24 mouse cellular contexts compared by ENCODE assay signal in the genomic region with DNA sequence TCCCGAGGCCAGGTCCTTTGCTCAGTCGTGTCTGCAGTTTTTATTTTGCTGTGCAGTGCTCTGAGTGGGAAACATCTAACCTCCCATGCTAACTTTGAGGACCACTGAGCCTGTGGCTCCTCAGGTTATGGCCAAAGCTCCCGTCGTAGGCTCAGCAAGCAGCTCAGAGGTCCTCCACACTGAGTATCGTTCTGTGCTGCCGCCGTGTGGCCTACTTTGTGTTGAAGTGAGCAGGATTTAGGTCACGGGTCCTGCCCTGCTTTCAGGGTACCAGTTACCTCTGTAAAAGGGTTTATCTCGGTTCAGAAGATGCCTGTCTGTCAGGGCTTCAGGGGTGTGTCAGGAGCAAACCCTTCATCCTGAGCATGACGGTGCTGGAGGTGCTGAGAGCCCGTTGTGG.
DNase-seq lines count a peak whose midpoint lies in the region; ATAC-seq and TF ChIP-seq lines count a peak whose summit lies in the region.
"Had no signal": no experiment of that assay in that cellular context is flagged by ENCODE, and none has a peak within 500 bp of the region (broad histone marks: within the 10 kb centered on the region; RNA-seq: fewer than 3 reads in every experiment).

No protein-coding gene starts in this region.

- H3K9ac ChIP-seq in heart, adult 2 months (ENCODE audit: low read depth, low read length), result no peak overlapping the region
- H3K9ac ChIP-seq in ES-Bruce4 (ENCODE audit: low read depth, poor library complexity, severe bottlenecking), result no peak overlapping the region
- H3K9ac ChIP-seq: forebrain, embryonic 13.5 days; liver, embryonic 15.5 days had no signal

- TF ChIP-seq CTCF in heart, adult 2 months (IDR thresholded peaks at IDR 0.05), result peak; percentile 45
- peak; percentile 18 for TF ChIP-seq CTCF in left cerebral cortex, adult 2 months (IDR thresholded peaks at IDR 0.05)
- peak; percentile 22 for TF ChIP-seq CTCF in ES-Bruce4 (IDR thresholded peaks at IDR 0.05; ENCODE audit: low read depth, low read length)

- TF ChIP-seq EP300 in heart, adult 2 months (IDR thresholded peaks at IDR 0.05; ENCODE audit: insufficient read depth, low read depth, low read length), result no peak
- no peak for TF ChIP-seq EP300 in ES-Bruce4 (IDR thresholded peaks at IDR 0.05; ENCODE audit: insufficient read depth, low read depth, low read length)

- DNase-seq in heart, adult 2 months, result no peak
- DNase-seq in heart, embryonic 10.5 days (ENCODE audit: low spot score), result no peak
- DNase-seq in left cerebral cortex, adult 2 months (ENCODE audit: extremely low spot score in 1 of 2, low spot score in 2 of 2), result no peak
- DNase-seq in left cerebral cortex, postnatal 10 days (ENCODE audit: extremely low spot score in 1 of 2, low spot score in 2 of 2), result no peak
- DNase-seq in retina, adult 2 months (ENCODE audit: low read depth, low spot score), result peak; percentile 22
- DNase-seq in cerebellum, adult 11 months, result no peak
- DNase-seq: adrenal gland, postnatal 14 days; cerebellum, adult 11-12 months; heart, postnatal 36 days; kidney, adult 18-20 months; lung, postnatal 14 days; thymus, adult 18-20 months; thymus, postnatal 4 days had no signal

- H3K4me1 ChIP-seq in heart, adult 2 months (ENCODE audit: control insufficient read depth, insufficient read depth, low read length), result 0 out of 2 replicates have a peak, but pooled peaks cover 1% of the 10 kb centered on the region
- peaks cover 38% of the 10 kb centered on the region for H3K4me1 ChIP-seq in heart, embryonic 10.5 days
- peaks cover 2% of the 10 kb centered on the region for H3K4me1 ChIP-seq in ES-Bruce4 (ENCODE audit: control insufficient read depth, insufficient read depth, low read length)
- H3K4me1 ChIP-seq: liver, embryonic 15.5 days; megakaryocyte, embryonic 14.5 days had no signal

- TF ChIP-seq POLR2A in heart, adult 2 months (IDR thresholded peaks at IDR 0.05; ENCODE audit: insufficient read depth, low read depth, low read length), result no peak
- no peak for TF ChIP-seq POLR2A in ES-Bruce4 (IDR thresholded peaks at IDR 0.05; ENCODE audit: insufficient read depth, low read length)

- no peaks in the 10 kb centered on the region for H3K79me2 ChIP-seq in heart, adult 2 months (replicated peaks; ENCODE audit: control insufficient read depth, insufficient read depth, low read length)

- ATAC-seq in granulocyte monocyte progenitor cell, adult 5-6 weeks (replicated peaks; ENCODE audit: poor library complexity, severe bottlenecking), result no peak
- ATAC-seq: activated CD4-positive, CD25-positive, alpha-beta regulatory T cell, adult 4 months; CD4-positive, CD25-positive, alpha-beta regulatory T cell, adult 4 months; forebrain, embryonic 13.5 days; hindbrain, embryonic 16.5 days had no signal

- intact Hi-C loops in heart, adult 2 months (cut with DNase I), result no loop called here
- intact Hi-C loops in left cerebral cortex, adult 2 months (cut with DNase I), result no loop called here
- intact Hi-C loops in left cerebral cortex, postnatal 10 days (cut with DNase I), result no loop called here

- H3K9me3 ChIP-seq in heart, embryonic 10.5 days, result no peaks in the 10 kb centered on the region
- H3K9me3 ChIP-seq in ES-Bruce4 (replicated peaks; ENCODE audit: control insufficient read depth, insufficient read depth, low read length, poor library complexity, severe bottlenecking), result no peaks in the 10 kb centered on the region
- H3K9me3 ChIP-seq: forebrain, embryonic 13.5 days; liver, embryonic 15.5 days; megakaryocyte, embryonic 14.5 days had no signal

- H3K27ac ChIP-seq in heart, adult 2 months, result no peak overlapping the region
- no peak overlapping the region for H3K27ac ChIP-seq in heart, embryonic 10.5 days
- no peak overlapping the region for H3K27ac ChIP-seq in left cerebral cortex, adult 2 months
- no peak overlapping the region for H3K27ac ChIP-seq in ES-Bruce4 (ENCODE audit: insufficient read depth, low read length)
- H3K27ac ChIP-seq: forebrain, embryonic 13.5 days; kidney, postnatal 0 days; liver, embryonic 15.5 days had no signal

- WGBS in heart, adult 2 months, result 72% methylated on average over 11 of the region's 11 CpGs
- 49% methylated on average over 11 of the region's 11 CpGs for WGBS in heart, embryonic 10.5 days

- H3K4me3 ChIP-seq in heart, adult 2 months, result no peak overlapping the region
- H3K4me3 ChIP-seq in heart, embryonic 10.5 days, result no peak overlapping the region
- no peak overlapping the region for H3K4me3 ChIP-seq in left cerebral cortex, adult 2 months
- H3K4me3 ChIP-seq in ES-Bruce4 (ENCODE audit: low read depth, low read length), result no peak overlapping the region
- H3K4me3 ChIP-seq: erythroblast, embryonic 14.5 days; forebrain, embryonic 13.5 days; liver, embryonic 15.5 days; megakaryocyte, embryonic 14.5 days had no signal

- H3K36me3 ChIP-seq in heart, adult 2 months (ENCODE audit: control insufficient read depth, insufficient read depth, low read length), result no peaks in the 10 kb centered on the region
- H3K36me3 ChIP-seq in heart, embryonic 10.5 days, result no peaks in the 10 kb centered on the region
- H3K36me3 ChIP-seq in ES-Bruce4 (ENCODE audit: control insufficient read depth, insufficient read depth, low read length, poor library complexity, severe bottlenecking), result no peaks in the 10 kb centered on the region
- H3K36me3 ChIP-seq: G1E; liver, embryonic 15.5 days had no signal

- no peaks in the 10 kb centered on the region for H3K27me3 ChIP-seq in heart, adult 2 months (ENCODE audit: control insufficient read depth, insufficient read depth, low read length)
- peaks cover 31% of the 10 kb centered on the region for H3K27me3 ChIP-seq in heart, embryonic 10.5 days (ENCODE audit: insufficient read depth, poor library complexity, severe bottlenecking)
- H3K27me3 ChIP-seq in ES-Bruce4 (ENCODE audit: control insufficient read depth, insufficient read depth, low read length, poor library complexity, severe bottlenecking), result no peaks in the 10 kb centered on the region
- H3K27me3 ChIP-seq: forebrain, embryonic 13.5 days; liver, embryonic 15.5 days had no signal
